Mouse (Mus musculus) lung, adult 2 months (tissue): ENCODE measurements around the gene Gabrg3. TPM values are rescaled to one million over a fixed set of nuclear protein-coding genes. Genes with fewer than 3 reads are reported as not detected.

Experiments
- DNase-seq: peaks from one replicate; pipeline ENCODE4 v3.0.0; 2022
- H3K4me1 ChIP-seq: fragments of 200-500 bp; 2 replicates; pipeline ENCODE4 v1.6.1; 2011; ENCODE audit warnings: low read length; ENCODE audit not compliant: control insufficient read depth, insufficient read depth
- H3K4me3 ChIP-seq: fragments of 200-500 bp; replicated peaks from 2 replicates; pipeline ENCODE3; 2011; ENCODE audit warnings: low read depth, mild to moderate bottlenecking, control low read depth, low read length; ENCODE audit errors: extremely low read depth
- CTCF ChIP-seq: fragments of 200-500 bp; IDR thresholded peaks from 2 replicates; pipeline ENCODE4 v1.5.1; 2011; ENCODE audit warnings: mild to moderate bottlenecking, low read length, control low read depth; ENCODE audit not compliant: insufficient read depth
- POLR2A ChIP-seq: fragments of 200-500 bp; IDR thresholded peaks from 2 replicates; pipeline ENCODE4 v1.6.1; 2011; ENCODE audit warnings: low read depth, mild to moderate bottlenecking, control low read depth, low read length, borderline replicate concordance; ENCODE audit errors: extremely low read depth
- WGBS: fragments of 180-500 bp; shearing (Covaris S2); methylation state at CpG from one replicate; pipeline ENCODE4 v1.1.7; 2018; 5-methylcytosine and 5-hydroxymethylcytosine counted together
- polyA plus RNA-seq: library from polyadenylated mRNA; depleted of rRNA; stranded (reverse); fragments of >200 nt; gene quantifications from 2 replicates; pipeline ENCODE4 v1.2.3, GENCODE M21; 2012

The Gabrg3 gene
- polyA plus RNA-seq, 1 experiment, result not detected

- Histone ChIP-seq H3K4me1 (no peaks in the 10 kb centered on the region), H3K4me3 (no peak overlapping the region)
- 74% methylated on average over 5 of the region's 5 CpGs for WGBS
- no peak for TF ChIP-seq CTCF
- no peak for TF ChIP-seq POLR2A
- DNase-seq, result no peak
Observed at GRCm38 (mm10) chr7:57366013-57366390, 21.0 kb downstream of the Gabrg3 start.

- 76% methylated on average over 5 of the region's 5 CpGs for WGBS
- no peak for DNase-seq
- no peak overlapping the region for H3K4me3 ChIP-seq
- TF ChIP-seq CTCF (no peak), POLR2A (no peak)
- H3K4me1 ChIP-seq, result no peaks in the 10 kb centered on the region
Observed at GRCm38 (mm10) chr7:57365134-57366012, 21.6 kb downstream of the Gabrg3 start.

- Histone ChIP-seq H3K4me1 (no peaks in the 10 kb centered on the region), H3K4me3 (no peak overlapping the region)
- WGBS, result 65% methylated on average over 6 of the region's 6 CpGs
- no peak for DNase-seq
- no peak for TF ChIP-seq POLR2A
- TF ChIP-seq CTCF, result no peak
Observed at GRCm38 (mm10) chr7:57363812-57364211, 23.2 kb downstream of the Gabrg3 start.

GRCm38 (mm10) chr7:57357871-57358540 is 29.0 kb downstream of the Gabrg3 start:
- Histone ChIP-seq H3K4me3 (no peak overlapping the region), H3K4me1 (no peaks in the 10 kb centered on the region)
- DNase-seq, result no peak
- 46% methylated on average over 6 of the region's 6 CpGs for WGBS
- TF ChIP-seq CTCF (no peak), POLR2A (no peak)

- Histone ChIP-seq H3K4me1 (no peaks in the 10 kb centered on the region), H3K4me3 (no peak overlapping the region)
- DNase-seq, result no peak
- WGBS, result 62% methylated on average over 8 of the region's 8 CpGs
- TF ChIP-seq POLR2A (no peak), CTCF (no peak)
Observed at GRCm38 (mm10) chr7:57356565-57357301, 30.3 kb downstream of the Gabrg3 start.

- TF ChIP-seq CTCF, result no peak
- no peak for TF ChIP-seq POLR2A
- DNase-seq, result no peak
- H3K4me3 ChIP-seq, result no peak overlapping the region
- no peaks in the 10 kb centered on the region for H3K4me1 ChIP-seq
- WGBS, result 43% methylated on average over 1 of the region's 1 CpGs
Observed at GRCm38 (mm10) chr7:57348774-57349173, 38.2 kb downstream of the Gabrg3 start.

GRCm38 (mm10) chr7:57341910-57342309 is 45.1 kb downstream of the Gabrg3 start:
- TF ChIP-seq CTCF, result no peak
- TF ChIP-seq POLR2A, result no peak
- no peak overlapping the region for H3K4me3 ChIP-seq
- no peak for DNase-seq
- H3K4me1 ChIP-seq, result no peaks in the 10 kb centered on the region
- 71% methylated on average over 8 of the region's 8 CpGs for WGBS

GRCm38 (mm10) chr7:57331211-57331610 is 55.8 kb downstream of the Gabrg3 start:
- no peak for DNase-seq
- whole genome bisulfite sequencing, result 73% methylated on average over 3 of the region's 3 CpGs
- Histone ChIP-seq H3K4me1 (no peaks in the 10 kb centered on the region), H3K4me3 (no peak overlapping the region)
- TF ChIP-seq CTCF (no peak), POLR2A (no peak)

- no peak for DNase-seq
- no peak for TF ChIP-seq POLR2A
- TF ChIP-seq CTCF, result no peak
- H3K4me1 ChIP-seq, result no peaks in the 10 kb centered on the region
- H3K4me3 ChIP-seq, result no peak overlapping the region
- 73% methylated on average over 4 of the region's 4 CpGs for WGBS
Observed at GRCm38 (mm10) chr7:57330240-57330639, 56.7 kb downstream of the Gabrg3 start.
